Mouse (Mus musculus) heart, embryonic 12.5 days (tissue): ENCODE results near the gene Gcc2. TPM values are rescaled to one million over a fixed set of nuclear protein-coding genes. Genes with fewer than 3 reads are reported as not detected.
A peak's percentile ranks its signal among the peaks of the same experiment; 100 is the strongest.

Source experiments
- ATAC-seq: fragments of 200-750 bp; cut with Nextera tagmentation; 2 replicates; pipeline ENCODE4 v1.8.0; 2017; ENCODE audit warnings: moderate TSS enrichment, moderate library complexity; ENCODE audit not compliant: insufficient number of reproducible peaks, low FRiP score
- H3K27ac ChIP-seq: fragments of 300-500 bp; sonication (generic); 2 replicates; pipeline ENCODE4 v1.5.1; 2016; ENCODE audit warnings: mild to moderate bottlenecking, moderate library complexity; ENCODE audit not compliant: poor library complexity, severe bottlenecking
- H3K27me3 ChIP-seq: fragments of 300-500 bp; sonication (generic); replicated peaks from 2 replicates; pipeline ENCODE4 v1.6.1; 2016; ENCODE audit warnings: mild to moderate bottlenecking, moderate library complexity
- H3K36me3 ChIP-seq: fragments of 300-500 bp; sonication (generic); 2 replicates; pipeline ENCODE4 v1.6.1; 2016; ENCODE audit warnings: mild to moderate bottlenecking, moderate library complexity
- H3K4me1 ChIP-seq: fragments of 300-500 bp; sonication (generic); replicated peaks from 2 replicates; pipeline ENCODE4 v1.6.1; 2016; ENCODE audit warnings: mild to moderate bottlenecking
- H3K4me2 ChIP-seq: fragments of 300-500 bp; sonication (generic); 2 replicates; pipeline ENCODE4 v1.6.1; 2016; ENCODE audit warnings: mild to moderate bottlenecking, moderate library complexity
- H3K4me3 ChIP-seq: fragments of 300-500 bp; sonication (generic); 2 replicates; pipeline ENCODE4 v1.5.1; 2016; ENCODE audit warnings: mild to moderate bottlenecking
- H3K9ac ChIP-seq: fragments of 300-500 bp; sonication (generic); 2 replicates; pipeline ENCODE4 v1.6.1; 2016; ENCODE audit warnings: mild to moderate bottlenecking, moderate library complexity
- H3K9me3 ChIP-seq: fragments of 300-500 bp; sonication (generic); replicated peaks from 2 replicates; pipeline ENCODE4 v1.6.1; 2016; ENCODE audit warnings: mild to moderate bottlenecking, moderate library complexity
- WGBS: fragments of 180-500 bp; shearing (Covaris S2); methylation state at CpG from one replicate; pipeline ENCODE4 v1.1.7; 2016; 5-methylcytosine and 5-hydroxymethylcytosine counted together
- polyA plus RNA-seq: library from polyadenylated mRNA; unstranded; fragments of >200 nt; fragmentation: Nextera tagmentation; extraction: Ambion mirVana; gene quantifications from 2 replicates; pipeline ENCODE4 v1.2.1, GENCODE M21; 2016

Gene Gcc2
- polyA plus RNA-seq = 47.5 and 52.8 TPM in 2 replicates

DNA sequence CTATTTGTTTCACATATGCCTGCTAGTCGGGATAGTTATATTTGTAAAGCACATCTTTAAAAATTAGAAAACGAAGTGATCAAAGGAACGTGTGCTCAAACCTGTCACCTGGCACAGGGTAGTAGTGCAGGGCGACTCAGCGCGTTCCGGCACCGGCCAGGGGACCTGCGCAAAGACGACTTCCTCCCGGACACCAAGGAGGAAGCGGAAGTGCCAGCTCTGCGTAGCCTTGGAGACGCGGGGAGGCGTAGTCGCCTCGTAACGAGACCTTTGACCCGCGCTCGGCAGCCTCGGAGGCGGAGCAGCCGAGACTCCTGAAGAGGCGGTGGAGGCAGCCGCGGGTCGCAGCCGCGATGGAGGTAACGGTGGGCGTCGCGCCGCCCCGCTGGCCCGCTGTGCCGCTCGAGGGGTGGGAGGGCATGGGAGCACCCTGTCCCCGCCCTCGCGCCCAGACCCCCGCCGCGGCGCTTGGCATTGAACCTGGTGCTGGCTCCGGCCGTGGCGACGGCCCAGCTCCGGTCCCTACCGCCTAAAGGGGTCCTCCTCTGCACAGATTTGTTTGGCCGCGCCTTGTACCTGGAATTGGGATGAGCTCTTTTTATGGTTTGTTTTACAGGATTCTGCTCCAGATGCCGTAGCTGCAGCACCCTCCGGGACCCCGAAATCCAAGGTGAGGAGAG is at the start of gene Gcc2:
Gene Gcc2 (plus strand): TSS at position 285 of the 680 bp plus-strand sequence.
- Histone ChIP-seq H3K27ac (peak within 1 kb of the TSS; percentile 81), H3K27me3 (no peaks in the 10 kb centered on the region), H3K4me2 (peak within 1 kb of the TSS; percentile 70), H3K9me3 (no peaks in the 10 kb centered on the region), H3K9ac (peak within 1 kb of the TSS; percentile 86), H3K4me3 (peak within 1 kb of the TSS; percentile 90), H3K36me3 (peaks cover 18% of the 10 kb centered on the region), H3K4me1 (peaks cover 13% of the 10 kb centered on the region)
- ATAC-seq = peak; percentile 97
- WGBS = under 1% methylated on average over 58 of the region's 58 CpGs

DNA sequence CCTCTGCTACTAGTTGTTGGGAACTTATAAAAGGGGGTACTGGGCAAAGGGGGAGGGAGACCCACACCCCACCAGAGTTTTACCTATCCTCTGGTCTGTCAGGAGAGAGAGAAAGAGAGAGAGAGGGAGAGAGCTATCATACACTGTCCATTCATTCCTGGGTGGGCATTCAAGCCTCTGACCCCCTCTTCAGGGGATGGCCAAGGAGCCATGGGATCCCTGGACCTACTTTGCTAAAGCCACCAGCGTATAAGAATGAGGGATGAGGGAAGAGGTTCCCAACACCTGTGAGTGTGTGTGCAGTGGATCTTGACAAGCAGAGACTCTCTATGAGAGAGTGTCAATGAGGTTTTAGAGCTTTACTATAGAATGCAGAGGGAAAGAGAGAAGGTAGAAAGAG is 49.3 kb upstream of the Gcc2 start:
- 35% methylated on average over 1 of the region's 1 CpGs for WGBS
- ATAC-seq = no peak
- H3K27ac ChIP-seq = no peak overlapping the region
- peaks cover 12% of the 10 kb centered on the region for H3K9me3 ChIP-seq
- no peaks in the 10 kb centered on the region for H3K27me3 ChIP-seq
- H3K4me2 ChIP-seq = no peak overlapping the region
- no peak overlapping the region for H3K4me3 ChIP-seq
- H3K9ac ChIP-seq = no peak overlapping the region
- no peaks in the 10 kb centered on the region for H3K4me1 ChIP-seq
- no peaks in the 10 kb centered on the region for H3K36me3 ChIP-seq

DNA sequence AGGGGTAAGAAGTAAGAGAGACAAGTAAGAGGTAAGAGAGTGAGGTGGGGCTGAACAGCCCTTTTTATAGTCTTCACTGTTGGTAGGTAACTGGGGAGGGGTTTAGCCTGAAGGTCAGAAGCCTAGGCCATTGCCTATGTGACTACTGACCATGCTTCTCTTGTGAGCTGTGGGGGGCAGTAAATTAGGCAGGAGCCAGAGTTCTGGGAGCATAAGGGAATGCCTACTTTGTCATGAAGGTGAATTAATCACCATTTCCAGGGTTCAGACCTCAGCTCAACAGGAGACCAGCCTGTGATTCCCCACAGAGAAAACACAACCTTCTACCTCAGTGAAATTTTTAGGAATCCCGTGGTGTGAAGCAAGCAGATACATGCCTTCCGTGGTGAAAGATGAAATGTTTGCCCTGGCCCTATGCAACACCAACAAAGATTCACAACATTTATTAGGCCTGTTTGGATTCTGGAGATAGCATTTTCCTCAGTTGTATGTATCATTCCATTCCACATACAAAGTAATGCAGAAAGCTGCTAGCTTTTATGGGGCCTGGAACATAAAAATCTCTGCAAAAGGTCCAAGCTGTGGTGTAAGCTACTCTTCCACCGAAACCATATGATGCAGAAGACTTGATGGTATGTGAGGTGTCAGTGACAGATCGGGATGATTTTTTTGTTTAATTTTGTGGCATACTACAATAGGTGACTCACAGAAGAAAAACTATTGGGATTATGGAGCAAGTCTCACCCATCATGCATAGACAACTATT is 48.5 kb upstream of the Gcc2 start:
- WGBS = 72% methylated on average over 4 of the region's 4 CpGs
- Histone ChIP-seq H3K4me1 (no peaks in the 10 kb centered on the region), H3K27me3 (no peaks in the 10 kb centered on the region), H3K27ac (no peak overlapping the region), H3K9me3 (peaks cover 12% of the 10 kb centered on the region), H3K4me2 (no peak overlapping the region), H3K4me3 (no peak overlapping the region), H3K36me3 (no peaks in the 10 kb centered on the region), H3K9ac (no peak overlapping the region)
- ATAC-seq = no peak

DNA sequence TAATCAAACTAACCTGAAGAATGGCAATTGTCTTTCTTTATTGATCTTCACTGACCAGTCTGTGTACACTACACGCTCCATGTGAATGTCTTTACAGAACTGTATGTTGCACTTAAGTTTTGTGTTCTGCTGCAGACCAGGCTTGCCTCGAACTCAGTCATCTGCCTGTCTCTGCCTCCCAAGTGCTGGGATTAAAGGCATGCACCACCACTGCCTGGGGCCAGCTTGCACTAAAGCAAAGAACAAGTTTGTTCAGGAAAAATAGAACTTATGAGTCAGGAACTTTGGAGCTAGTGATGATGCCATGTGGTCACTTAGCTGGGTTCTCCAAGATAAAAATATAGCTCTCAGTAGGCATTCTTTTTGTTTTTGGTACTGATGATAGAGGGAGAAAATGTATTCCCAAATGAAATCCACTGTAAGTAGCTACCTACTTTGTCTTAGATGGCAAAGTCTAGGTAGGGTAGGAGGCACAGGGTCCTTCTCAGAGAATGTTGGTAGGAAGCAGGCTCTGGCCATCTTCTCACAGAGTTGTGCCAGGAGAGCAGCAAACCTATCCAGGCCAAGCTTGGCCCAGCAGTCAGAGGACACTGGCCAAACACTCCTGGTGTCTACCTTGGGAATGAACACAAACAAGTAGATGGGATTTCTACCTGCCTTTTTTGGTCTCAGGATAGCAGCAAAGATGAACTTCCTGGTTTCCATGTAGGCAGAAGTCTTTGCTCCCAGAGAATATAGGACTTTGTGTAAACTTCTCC is 45.4 kb upstream of the Gcc2 start:
- H3K27me3 ChIP-seq = no peaks in the 10 kb centered on the region
- H3K36me3 ChIP-seq = no peaks in the 10 kb centered on the region
- H3K9ac ChIP-seq = no peak overlapping the region
- ATAC-seq = no peak
- peaks cover 16% of the 10 kb centered on the region for H3K9me3 ChIP-seq
- no peak overlapping the region for H3K4me3 ChIP-seq
- no peak overlapping the region for H3K27ac ChIP-seq
- no peak overlapping the region for H3K4me2 ChIP-seq
- WGBS = 58% methylated on average over 2 of the region's 2 CpGs
- no peaks in the 10 kb centered on the region for H3K4me1 ChIP-seq

DNA sequence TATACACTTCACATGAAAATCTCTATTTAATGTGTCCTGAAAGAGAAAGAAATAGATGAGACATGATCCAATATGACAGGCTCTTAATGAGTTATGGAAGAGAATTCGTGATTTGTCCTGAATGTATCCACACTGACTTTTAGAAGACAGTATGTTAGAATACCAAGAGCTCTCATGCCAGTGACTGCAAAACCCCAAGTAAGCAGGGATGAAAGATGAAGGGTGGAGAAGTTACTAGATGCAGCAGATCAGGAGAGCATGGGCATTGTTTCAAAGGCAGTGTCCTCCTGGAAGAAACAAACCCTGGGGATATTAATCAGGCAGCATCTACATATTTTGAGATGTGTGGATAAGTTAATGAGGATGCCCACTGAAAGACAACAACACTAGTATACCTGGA is 44.8 kb upstream of the Gcc2 start:
- Histone ChIP-seq H3K9me3 (peaks cover 16% of the 10 kb centered on the region), H3K4me2 (no peak overlapping the region), H3K9ac (no peak overlapping the region), H3K4me3 (no peak overlapping the region), H3K27ac (no peak overlapping the region), H3K4me1 (no peaks in the 10 kb centered on the region), H3K36me3 (no peaks in the 10 kb centered on the region), H3K27me3 (no peaks in the 10 kb centered on the region)
- ATAC-seq = no peak
- 54% methylated on average over 1 of the region's 1 CpGs for WGBS

GRCm38 (mm10) chr10:58211213-58211612 is 44.1 kb upstream of the Gcc2 start:
- no peaks in the 10 kb centered on the region for H3K36me3 ChIP-seq
- no peaks in the 10 kb centered on the region for H3K27me3 ChIP-seq
- ATAC-seq = no peak
- no peak overlapping the region for H3K4me2 ChIP-seq
- no peak overlapping the region for H3K27ac ChIP-seq
- no peaks in the 10 kb centered on the region for H3K4me1 ChIP-seq
- no peak overlapping the region for H3K4me3 ChIP-seq
- 77% methylated on average over 2 of the region's 2 CpGs for WGBS
- H3K9me3 ChIP-seq = peaks cover 11% of the 10 kb centered on the region
- H3K9ac ChIP-seq = no peak overlapping the region

GRCm38 (mm10) chr10:58212230-58212629 is 43.1 kb upstream of the Gcc2 start:
- Histone ChIP-seq H3K4me3 (no peak overlapping the region), H3K9me3 (peaks cover 4% of the 10 kb centered on the region), H3K4me1 (no peaks in the 10 kb centered on the region), H3K9ac (no peak overlapping the region), H3K36me3 (no peaks in the 10 kb centered on the region), H3K27me3 (no peaks in the 10 kb centered on the region), H3K4me2 (no peak overlapping the region), H3K27ac (no peak overlapping the region)
- WGBS = 64% methylated on average over 7 of the region's 7 CpGs
- no peak for ATAC-seq

GRCm38 (mm10) chr10:58214497-58214896 is 40.8 kb upstream of the Gcc2 start:
- no peak overlapping the region for H3K9ac ChIP-seq
- H3K9me3 ChIP-seq = peaks cover 6% of the 10 kb centered on the region; the same call in 1 of the 2 replicates
- no peaks in the 10 kb centered on the region for H3K36me3 ChIP-seq
- H3K27ac ChIP-seq = no peak overlapping the region
- H3K4me2 ChIP-seq = no peak overlapping the region
- no peak overlapping the region for H3K4me3 ChIP-seq
- H3K4me1 ChIP-seq = no peaks in the 10 kb centered on the region
- H3K27me3 ChIP-seq = no peaks in the 10 kb centered on the region
- ATAC-seq = no peak

DNA sequence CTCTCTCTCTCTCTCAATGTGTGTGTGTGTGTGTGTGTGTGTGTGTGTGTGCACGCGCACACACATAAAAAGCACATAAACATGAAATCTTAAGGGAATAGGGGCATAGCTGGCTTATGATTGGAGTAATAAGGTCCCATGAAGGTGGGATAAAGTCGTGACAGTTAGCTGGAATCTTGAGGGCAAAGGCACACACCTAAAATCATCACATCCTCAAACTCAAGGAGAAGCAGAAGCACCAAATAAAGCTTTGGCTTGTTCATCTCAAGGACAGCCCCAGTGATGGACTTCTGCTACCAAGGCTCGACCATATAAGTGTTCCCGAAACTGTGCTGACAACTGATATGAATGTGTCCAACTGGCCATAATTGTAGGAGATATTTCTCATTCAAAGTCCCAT is 40.4 kb upstream of the Gcc2 start:
- H3K4me2 ChIP-seq = no peak overlapping the region
- no peaks in the 10 kb centered on the region for H3K4me1 ChIP-seq
- no peak overlapping the region for H3K4me3 ChIP-seq
- peaks cover 7% of the 10 kb centered on the region; the same call in 1 of the 2 replicates for H3K9me3 ChIP-seq
- WGBS = 70% methylated on average over 5 of the region's 5 CpGs
- H3K36me3 ChIP-seq = no peaks in the 10 kb centered on the region
- no peak overlapping the region for H3K9ac ChIP-seq
- H3K27ac ChIP-seq = no peak overlapping the region
- H3K27me3 ChIP-seq = no peaks in the 10 kb centered on the region
- no peak for ATAC-seq

- no peak overlapping the region for H3K27ac ChIP-seq
- H3K9ac ChIP-seq = no peak overlapping the region
- WGBS = 69% methylated on average over 1 of the region's 1 CpGs
- H3K4me3 ChIP-seq = no peak overlapping the region
- H3K27me3 ChIP-seq = no peaks in the 10 kb centered on the region
- no peak overlapping the region for H3K4me2 ChIP-seq
- H3K36me3 ChIP-seq = no peaks in the 10 kb centered on the region
- H3K9me3 ChIP-seq = peaks cover 7% of the 10 kb centered on the region; the same call in 1 of the 2 replicates
- H3K4me1 ChIP-seq = no peaks in the 10 kb centered on the region
- ATAC-seq = no peak
Observed at GRCm38 (mm10) chr10:58215353-58215752, 39.9 kb upstream of the Gcc2 start.

DNA sequence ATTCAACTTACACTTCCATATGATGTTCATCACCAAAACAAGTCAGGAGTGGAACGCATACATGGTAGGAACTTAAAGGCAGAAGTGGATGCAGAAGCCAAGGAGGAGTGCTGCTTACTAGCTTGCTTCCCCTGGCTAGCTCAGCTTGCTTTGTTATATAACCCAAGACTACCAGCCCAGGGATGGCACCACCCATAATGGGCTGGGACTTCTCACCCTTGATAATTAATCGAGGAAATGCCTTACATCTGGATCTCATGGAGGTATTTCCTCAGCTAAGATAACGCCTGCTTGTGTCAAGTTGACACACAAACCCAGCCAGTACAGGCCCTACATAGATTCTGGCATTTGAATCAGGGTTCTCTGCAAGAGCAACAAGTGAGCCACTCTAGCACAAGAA is 37.9 kb upstream of the Gcc2 start:
- Histone ChIP-seq H3K27ac (no peak overlapping the region), H3K36me3 (no peaks in the 10 kb centered on the region), H3K9ac (no peak overlapping the region), H3K4me1 (no peaks in the 10 kb centered on the region), H3K9me3 (peaks cover 7% of the 10 kb centered on the region), H3K27me3 (no peaks in the 10 kb centered on the region), H3K4me2 (no peak overlapping the region), H3K4me3 (no peak overlapping the region)
- WGBS = 71% methylated on average over 3 of the region's 3 CpGs
- no peak for ATAC-seq
